ENCODE assay signal across 6 mouse cellular contexts in genomic region chr8:31714077-31714458, GRCm38 (mm10).
"Had no signal": no experiment of that assay in that cellular context is flagged by ENCODE, and none has a peak within 500 bp of the region (broad histone marks: within the 10 kb centered on the region; RNA-seq: fewer than 3 reads in every experiment).

No protein-coding gene starts in this region.

- DNase-seq: kidney, adult 8-10 months; kidney, postnatal 36 days; lung, adult 2 months; thymus, postnatal 4 days had no signal

- ATAC-seq: lung, postnatal 0 days; midbrain, embryonic 15.5 days had no signal
